Mouse (Mus musculus) midbrain, embryonic 16.5 days (tissue): ENCODE data around the gene Lrig1. TPM values are rescaled to one million over a fixed set of nuclear protein-coding genes. Genes with fewer than 3 reads are reported as not detected.

Source experiments
- ATAC-seq: fragments of 200-750 bp; cut with Nextera tagmentation; 2 replicates; pipeline ENCODE4 v1.8.0; 2017; ENCODE audit warnings: moderate TSS enrichment
- H3K27ac ChIP-seq: fragments of 300-500 bp; sonication (generic); 2 replicates; pipeline ENCODE4 v1.5.1; 2014; ENCODE audit warnings: mild to moderate bottlenecking, low read length, mixed read lengths
- H3K27me3 ChIP-seq: fragments of 300-500 bp; sonication (generic); 2 replicates; pipeline ENCODE4 v1.6.1; 2014; ENCODE audit warnings: low read depth, low read length, mixed read lengths; ENCODE audit not compliant: control insufficient read depth, insufficient read depth
- H3K36me3 ChIP-seq: fragments of 300-500 bp; sonication (generic); 2 replicates; pipeline ENCODE4 v1.6.1; 2014; ENCODE audit warnings: mild to moderate bottlenecking, low read length, moderate library complexity, mixed read lengths; ENCODE audit not compliant: control insufficient read depth, insufficient read depth
- H3K4me1 ChIP-seq: fragments of 300-500 bp; sonication (generic); 2 replicates; pipeline ENCODE4 v1.6.1; 2014; ENCODE audit warnings: mild to moderate bottlenecking, low read length, mixed read lengths; ENCODE audit not compliant: control insufficient read depth, insufficient read depth
- H3K4me2 ChIP-seq: fragments of 300-500 bp; sonication (generic); 2 replicates; pipeline ENCODE4 v1.6.1; 2014; ENCODE audit warnings: mild to moderate bottlenecking, low read length, mixed read lengths
- H3K4me3 ChIP-seq: fragments of 300-500 bp; sonication (generic); 2 replicates; pipeline ENCODE4 v1.5.1; 2014; ENCODE audit warnings: low read depth, mild to moderate bottlenecking, low read length, moderate library complexity, mixed read lengths
- H3K9ac ChIP-seq: fragments of 300-500 bp; sonication (generic); 2 replicates; pipeline ENCODE4 v1.6.1; 2014; ENCODE audit warnings: low read depth, low read length, mixed read lengths
- H3K9me3 ChIP-seq: fragments of 300-500 bp; sonication (generic); replicated peaks from 2 replicates; pipeline ENCODE4 v1.6.1; 2014; ENCODE audit warnings: mild to moderate bottlenecking, low read length, mixed read lengths; ENCODE audit not compliant: control insufficient read depth, poor library complexity, severe bottlenecking
- WGBS: fragments of 180-500 bp; shearing (Covaris S2); extraction: QIAGEN DNeasy Blood & Tissue Kit; methylation state at CpG from one replicate; pipeline ENCODE4 v1.1.7; 2014; 5-methylcytosine and 5-hydroxymethylcytosine counted together
- polyA plus RNA-seq: library from polyadenylated mRNA; unstranded; fragments of >200 nt; fragmentation: Nextera tagmentation; extraction: Ambion mirVana; gene quantifications from 2 replicates; pipeline ENCODE4 v1.2.1, GENCODE M21; 2015

The Lrig1 gene
- polyA plus RNA-seq, 1 experiment from 2014 or later = 14.2 TPM

GRCm38 (mm10) chr6:94637024-94637434, 62.9 kb downstream of the Lrig1 start:
- H3K27me3 ChIP-seq = no peaks in the 10 kb centered on the region
- H3K4me2 ChIP-seq = no peak overlapping the region
- H3K9me3 ChIP-seq = no peaks in the 10 kb centered on the region
- no peak for ATAC-seq
- peaks cover 5% of the 10 kb centered on the region; the same call in 1 of the 2 replicates for H3K4me1 ChIP-seq
- H3K4me3 ChIP-seq = no peak overlapping the region
- H3K36me3 ChIP-seq = no peaks in the 10 kb centered on the region
- no peak overlapping the region for H3K9ac ChIP-seq
- 53% methylated on average over 5 of the region's 5 CpGs for WGBS
- H3K27ac ChIP-seq = no peak overlapping the region

- Histone ChIP-seq H3K9me3 (no peaks in the 10 kb centered on the region), H3K4me2 (no peak overlapping the region), H3K4me3 (no peak overlapping the region), H3K27ac (no peak overlapping the region), H3K36me3 (no peaks in the 10 kb centered on the region), H3K27me3 (no peaks in the 10 kb centered on the region), H3K9ac (no peak overlapping the region), H3K4me1 (peaks cover 6% of the 10 kb centered on the region; the same call in 1 of the 2 replicates)
- no peak for ATAC-seq
- WGBS = 12% methylated on average over 1 of the region's 1 CpGs
These were observed 64.6 kb downstream of the Lrig1 start for GRCm38 (mm10) chr6:94635343-94635742.

- Histone ChIP-seq H3K4me3 (no peak overlapping the region), H3K4me2 (no peak overlapping the region), H3K4me1 (0 out of 2 replicates have a peak, but pooled peaks cover 5% of the 10 kb centered on the region), H3K27me3 (no peaks in the 10 kb centered on the region), H3K9ac (no peak overlapping the region), H3K27ac (no peak overlapping the region), H3K9me3 (no peaks in the 10 kb centered on the region), H3K36me3 (no peaks in the 10 kb centered on the region)
- ATAC-seq = no peak
- WGBS = 58% methylated on average over 9 of the region's 9 CpGs
These were observed 65.2 kb downstream of the Lrig1 start for GRCm38 (mm10) chr6:94634710-94635109.

GRCm38 (mm10) chr6:94634274-94634673, 65.7 kb downstream of the Lrig1 start:
- no peaks in the 10 kb centered on the region for H3K36me3 ChIP-seq
- H3K27ac ChIP-seq = no peak overlapping the region; the same call in 1 of the 2 replicates
- H3K27me3 ChIP-seq = no peaks in the 10 kb centered on the region
- H3K4me1 ChIP-seq = 0 out of 2 replicates have a peak, but pooled peaks cover 5% of the 10 kb centered on the region
- ATAC-seq = no peak
- 72% methylated on average over 4 of the region's 4 CpGs for WGBS
- H3K4me3 ChIP-seq = no peak overlapping the region
- no peaks in the 10 kb centered on the region for H3K9me3 ChIP-seq
- no peak overlapping the region for H3K4me2 ChIP-seq
- H3K9ac ChIP-seq = no peak overlapping the region

GRCm38 (mm10) chr6:94631779-94632082, 68.2 kb downstream of the Lrig1 start:
- Histone ChIP-seq H3K4me2 (no peak overlapping the region), H3K4me1 (peaks cover 8% of the 10 kb centered on the region; the same call in 1 of the 2 replicates), H3K9ac (no peak overlapping the region), H3K4me3 (no peak overlapping the region), H3K27ac (peak overlapping the region; percentile 77), H3K27me3 (no peaks in the 10 kb centered on the region), H3K36me3 (no peaks in the 10 kb centered on the region), H3K9me3 (no peaks in the 10 kb centered on the region)
- peak; percentile 60 for ATAC-seq
- WGBS = 53% methylated on average over 6 of the region's 6 CpGs

GRCm38 (mm10) chr6:94631051-94631778, 68.7 kb downstream of the Lrig1 start:
- H3K4me3 ChIP-seq = no peak overlapping the region
- H3K27me3 ChIP-seq = no peaks in the 10 kb centered on the region
- no peak overlapping the region for H3K9ac ChIP-seq
- H3K4me1 ChIP-seq = peaks cover 8% of the 10 kb centered on the region; the same call in 1 of the 2 replicates
- peak; percentile 90 for ATAC-seq
- H3K4me2 ChIP-seq = no peak overlapping the region
- H3K27ac ChIP-seq = peak overlapping the region; percentile 71; the same call in 1 of the 2 replicates
- H3K36me3 ChIP-seq = no peaks in the 10 kb centered on the region
- whole genome bisulfite sequencing = 37% methylated on average over 7 of the region's 7 CpGs
- H3K9me3 ChIP-seq = no peaks in the 10 kb centered on the region

GRCm38 (mm10) chr6:94628787-94629186, 71.2 kb downstream of the Lrig1 start:
- peaks cover 9% of the 10 kb centered on the region; the same call in 1 of the 2 replicates for H3K4me1 ChIP-seq
- H3K27me3 ChIP-seq = no peaks in the 10 kb centered on the region
- 53% methylated on average over 6 of the region's 6 CpGs for WGBS
- H3K36me3 ChIP-seq = no peaks in the 10 kb centered on the region
- no peak overlapping the region for H3K4me3 ChIP-seq
- H3K4me2 ChIP-seq = no peak overlapping the region
- no peak for ATAC-seq
- H3K9me3 ChIP-seq = no peaks in the 10 kb centered on the region
- peak overlapping the region; percentile 28; the same call in 1 of the 2 replicates for H3K27ac ChIP-seq
- no peak overlapping the region for H3K9ac ChIP-seq

GRCm38 (mm10) chr6:94627714-94628595, 72.0 kb downstream of the Lrig1 start:
- H3K9me3 ChIP-seq = no peaks in the 10 kb centered on the region
- no peak overlapping the region for H3K9ac ChIP-seq
- H3K4me2 ChIP-seq = no peak overlapping the region
- 50% methylated on average over 15 of the region's 15 CpGs for WGBS
- H3K27ac ChIP-seq = 0 out of 2 replicates have a peak overlapping the region, but pooled peaks have one; percentile 13
- H3K36me3 ChIP-seq = no peaks in the 10 kb centered on the region
- H3K4me3 ChIP-seq = no peak overlapping the region
- ATAC-seq = no peak
- H3K4me1 ChIP-seq = peaks cover 9% of the 10 kb centered on the region; the same call in 1 of the 2 replicates
- H3K27me3 ChIP-seq = no peaks in the 10 kb centered on the region

GRCm38 (mm10) chr6:94626807-94627206, 73.2 kb downstream of the Lrig1 start:
- ATAC-seq = no peak
- H3K9me3 ChIP-seq = no peaks in the 10 kb centered on the region
- 62% methylated on average over 2 of the region's 2 CpGs for WGBS
- no peak overlapping the region for H3K9ac ChIP-seq
- H3K27me3 ChIP-seq = no peaks in the 10 kb centered on the region
- H3K4me1 ChIP-seq = peaks cover 9% of the 10 kb centered on the region; the same call in 1 of the 2 replicates
- no peak overlapping the region for H3K4me2 ChIP-seq
- no peaks in the 10 kb centered on the region for H3K36me3 ChIP-seq
- no peak overlapping the region for H3K4me3 ChIP-seq
- H3K27ac ChIP-seq = no peak overlapping the region
